Mouse (Mus musculus) embryonic facial prominence, embryonic 10.5 days (tissue): ENCODE measurements around the gene Lrrc4. TPM values are rescaled to one million over a fixed set of nuclear protein-coding genes. Genes with fewer than 3 reads are reported as not detected.

Experiments used
- DNase-seq: peaks from one replicate; pipeline ENCODE4 v3.0.0-alpha.2; 2017; ENCODE audit warnings: low spot score
- H3K27ac ChIP-seq: fragments of 300-500 bp; sonication (generic); replicated peaks from 2 replicates; pipeline ENCODE4 v1.5.1; 2016; ENCODE audit warnings: mild to moderate bottlenecking
- H3K27me3 ChIP-seq: fragments of 300-500 bp; sonication (generic); replicated peaks from 2 replicates; pipeline ENCODE4 v1.6.1; 2016; ENCODE audit warnings: low read depth, mild to moderate bottlenecking; ENCODE audit not compliant: poor library complexity, severe bottlenecking
- H3K36me3 ChIP-seq: fragments of 300-500 bp; sonication (generic); replicated peaks from 2 replicates; pipeline ENCODE4 v1.6.1; 2016; ENCODE audit warnings: mild to moderate bottlenecking, moderate library complexity
- H3K4me1 ChIP-seq: fragments of 300-500 bp; sonication (generic); 2 replicates; pipeline ENCODE4 v1.6.1; 2016
- H3K4me3 ChIP-seq: fragments of 300-500 bp; sonication (generic); 2 replicates; pipeline ENCODE4 v1.5.1; 2016; ENCODE audit warnings: mild to moderate bottlenecking, moderate library complexity
- H3K9me3 ChIP-seq: fragments of 300-500 bp; sonication (generic); 2 replicates; pipeline ENCODE4 v1.6.1; 2016; ENCODE audit warnings: mild to moderate bottlenecking
- WGBS: fragments of 180-500 bp; shearing (Covaris S2); methylation state at CpG from one replicate; pipeline ENCODE4 v1.1.7; 2016; 5-methylcytosine and 5-hydroxymethylcytosine counted together
- polyA plus RNA-seq: library from polyadenylated mRNA; unstranded; fragments of >200 nt; fragmentation: Nextera tagmentation; extraction: Ambion mirVana; gene quantifications from 2 replicates; pipeline ENCODE4 v1.2.1, GENCODE M21; 2016

The Lrrc4 gene
- polyA plus RNA-seq, 1 experiment from 2014 or later, result 0.79 TPM

DNA sequence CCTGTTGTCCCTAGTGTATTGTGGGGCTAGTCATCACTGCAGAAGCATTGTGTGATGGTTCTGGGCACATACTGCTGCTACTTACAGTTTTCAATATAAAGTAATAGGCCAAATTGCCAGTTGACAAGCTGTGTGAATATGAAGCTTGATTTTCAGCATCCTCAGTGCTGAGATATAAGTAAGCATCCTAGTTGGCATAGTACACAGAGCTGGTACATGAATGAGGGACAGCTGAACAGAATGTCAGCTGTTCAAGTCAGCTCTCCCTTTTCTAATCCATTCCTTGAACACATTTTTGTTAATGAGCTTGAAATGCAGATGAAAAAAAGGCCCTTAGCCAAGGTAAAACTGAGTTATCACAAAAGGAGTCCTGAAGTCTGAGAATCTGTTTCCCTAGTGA, 138.9 kb downstream of the Lrrc4 start:
- Histone ChIP-seq H3K36me3 (0 out of 2 replicates have a peak, but pooled peaks cover 4% of the 10 kb centered on the region), H3K9me3 (no peaks in the 10 kb centered on the region), H3K27ac (no peak overlapping the region), H3K27me3 (no peaks in the 10 kb centered on the region), H3K4me1 (no peaks in the 10 kb centered on the region), H3K4me3 (no peak overlapping the region)
- DNase-seq, result no peak

DNA sequence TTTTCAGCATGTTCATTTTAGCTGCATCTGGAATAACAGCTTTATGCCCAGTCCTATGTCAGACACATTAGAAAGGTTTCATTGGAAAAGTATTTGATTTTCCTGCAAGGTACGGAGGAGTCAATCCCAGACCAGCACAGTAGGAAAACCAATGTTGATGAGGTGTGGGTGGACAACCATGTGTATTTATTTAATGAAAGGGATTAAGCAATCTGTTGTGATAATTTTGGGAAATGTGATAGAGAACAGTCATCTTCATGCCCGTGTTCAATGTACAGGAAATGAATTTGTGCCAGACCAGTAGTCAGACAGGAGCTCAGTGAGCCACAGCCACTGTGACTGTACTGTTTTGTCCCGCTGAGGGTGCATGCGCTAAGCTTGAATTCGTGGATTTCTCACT, 143.8 kb downstream of the Lrrc4 start:
- Histone ChIP-seq H3K27ac (no peak overlapping the region), H3K36me3 (no peaks in the 10 kb centered on the region), H3K4me3 (no peak overlapping the region), H3K9me3 (no peaks in the 10 kb centered on the region), H3K4me1 (no peaks in the 10 kb centered on the region), H3K27me3 (no peaks in the 10 kb centered on the region)
- no peak for DNase-seq
- WGBS, result 90% methylated on average over 5 of the region's 5 CpGs

DNA sequence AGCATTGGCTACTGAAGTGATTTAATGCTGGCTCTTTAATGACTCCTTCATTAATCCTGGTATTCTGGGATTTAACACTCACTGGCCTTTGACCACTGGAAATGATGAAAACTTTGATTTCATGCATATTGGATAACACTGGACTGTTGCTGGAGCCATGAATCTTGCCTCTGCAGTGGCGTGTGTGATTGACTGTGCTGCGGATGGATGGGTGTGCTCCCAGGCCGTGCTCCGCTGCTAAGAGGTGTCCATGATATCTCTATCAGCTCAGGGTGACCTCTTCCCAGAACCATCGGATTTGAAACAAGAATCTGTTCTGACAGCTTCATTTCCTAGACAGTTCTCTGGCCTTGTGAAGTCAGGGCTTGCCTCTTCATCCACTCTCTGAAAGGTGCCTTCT, 145.8 kb downstream of the Lrrc4 start:
- H3K4me1 ChIP-seq, result no peaks in the 10 kb centered on the region
- 87% methylated on average over 5 of the region's 5 CpGs for WGBS
- no peaks in the 10 kb centered on the region for H3K9me3 ChIP-seq
- no peaks in the 10 kb centered on the region for H3K36me3 ChIP-seq
- no peak overlapping the region for H3K4me3 ChIP-seq
- no peak for DNase-seq
- H3K27me3 ChIP-seq, result no peaks in the 10 kb centered on the region
- H3K27ac ChIP-seq, result no peak overlapping the region

DNA sequence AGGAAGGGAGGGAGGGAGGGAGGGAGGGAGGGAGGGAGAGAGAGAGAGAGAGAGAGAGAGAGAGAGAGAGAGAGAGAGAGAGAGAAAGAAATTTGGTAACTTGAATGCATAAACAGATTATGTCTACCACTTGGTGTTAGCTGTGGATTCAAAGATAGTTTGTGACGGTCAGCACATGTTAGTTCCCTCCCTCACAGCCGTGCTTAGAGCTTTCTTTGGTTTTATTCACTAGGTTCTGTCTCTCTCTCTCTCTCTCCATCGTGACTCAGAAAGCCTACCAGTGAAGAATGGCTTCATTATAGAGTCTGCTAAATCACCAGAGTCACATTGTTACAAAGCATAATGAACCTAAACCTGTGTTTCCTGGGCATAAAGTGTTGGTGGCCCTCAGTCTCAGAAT, 146.5 kb downstream of the Lrrc4 start:
- 71% methylated on average over 3 of the region's 3 CpGs for WGBS
- Histone ChIP-seq H3K4me1 (no peaks in the 10 kb centered on the region), H3K27ac (no peak overlapping the region), H3K4me3 (no peak overlapping the region), H3K9me3 (no peaks in the 10 kb centered on the region), H3K36me3 (no peaks in the 10 kb centered on the region), H3K27me3 (no peaks in the 10 kb centered on the region)
- no peak for DNase-seq

DNA sequence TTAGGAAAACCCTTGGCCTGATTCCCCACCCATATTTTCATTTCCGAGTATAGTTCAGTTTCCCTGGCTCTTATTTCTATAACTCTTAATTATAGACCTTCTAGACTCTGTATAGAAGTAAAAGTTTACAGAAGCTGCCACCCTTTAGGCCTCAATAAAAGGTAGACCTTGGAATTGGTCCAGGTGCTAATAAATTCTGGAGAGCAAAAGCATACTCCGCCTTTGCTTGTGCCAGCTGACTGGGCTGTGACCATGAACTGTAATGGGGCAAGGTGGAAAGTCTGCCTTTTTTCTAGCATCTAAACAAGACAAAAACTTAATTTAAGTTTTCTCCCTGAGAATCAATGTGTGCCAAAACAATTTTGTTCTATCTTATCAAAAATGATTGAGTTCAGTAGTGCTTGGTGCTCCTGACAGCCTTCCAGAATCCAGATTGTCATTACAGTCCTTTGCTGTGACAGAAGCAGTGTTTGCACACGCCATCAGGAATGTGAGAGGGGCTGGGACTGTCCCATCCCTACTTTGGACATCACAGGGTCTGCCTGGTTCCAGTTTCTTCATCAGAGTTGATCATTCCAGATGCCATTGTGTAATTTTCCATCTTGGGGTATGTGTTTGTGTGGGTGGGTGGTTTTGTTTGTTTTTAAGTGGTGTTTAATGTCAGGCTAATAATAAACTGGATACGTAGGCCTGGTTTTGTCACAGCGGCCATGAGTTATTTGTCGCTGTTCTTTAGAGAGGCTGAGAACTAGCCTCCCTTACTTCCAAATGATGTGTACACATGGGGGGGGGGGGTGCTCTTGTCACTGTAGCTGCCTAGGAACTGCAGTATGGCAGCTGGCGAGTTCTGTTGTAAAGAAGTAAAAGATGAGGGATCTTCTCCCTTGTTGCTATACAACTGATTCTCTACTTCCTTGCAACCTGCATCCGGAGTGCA, 149.8 kb downstream of the Lrrc4 start:
- DNase-seq, result no peak
- 91% methylated on average over 8 of the region's 8 CpGs for WGBS
- no peaks in the 10 kb centered on the region for H3K9me3 ChIP-seq
- H3K36me3 ChIP-seq, result no peaks in the 10 kb centered on the region
- no peaks in the 10 kb centered on the region for H3K27me3 ChIP-seq
- H3K4me1 ChIP-seq, result no peaks in the 10 kb centered on the region
- no peak overlapping the region for H3K27ac ChIP-seq
- no peak overlapping the region for H3K4me3 ChIP-seq

DNA sequence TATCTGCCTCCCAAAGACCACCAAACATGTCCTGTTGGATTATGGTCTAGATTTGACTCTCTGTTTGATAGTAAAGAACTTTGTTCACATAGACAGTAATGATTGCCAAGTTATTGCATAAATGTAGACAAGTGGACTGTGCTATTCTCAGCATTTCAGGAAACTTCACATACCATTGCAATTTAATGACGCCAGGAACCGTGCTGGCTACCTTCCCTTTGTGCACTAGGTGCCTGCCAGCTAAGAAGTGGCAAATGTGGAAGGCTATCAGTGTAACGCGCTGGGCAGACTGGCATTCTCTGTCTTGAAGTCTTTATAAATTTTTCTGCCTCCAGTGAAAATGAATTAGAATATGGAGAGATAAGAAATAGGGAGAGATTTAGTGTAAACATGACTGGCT, 151.0 kb downstream of the Lrrc4 start:
- Histone ChIP-seq H3K27ac (no peak overlapping the region), H3K4me1 (no peaks in the 10 kb centered on the region), H3K9me3 (no peaks in the 10 kb centered on the region), H3K27me3 (no peaks in the 10 kb centered on the region), H3K36me3 (no peaks in the 10 kb centered on the region), H3K4me3 (no peak overlapping the region)
- DNase-seq, result no peak
- WGBS, result 88% methylated on average over 4 of the region's 4 CpGs

DNA sequence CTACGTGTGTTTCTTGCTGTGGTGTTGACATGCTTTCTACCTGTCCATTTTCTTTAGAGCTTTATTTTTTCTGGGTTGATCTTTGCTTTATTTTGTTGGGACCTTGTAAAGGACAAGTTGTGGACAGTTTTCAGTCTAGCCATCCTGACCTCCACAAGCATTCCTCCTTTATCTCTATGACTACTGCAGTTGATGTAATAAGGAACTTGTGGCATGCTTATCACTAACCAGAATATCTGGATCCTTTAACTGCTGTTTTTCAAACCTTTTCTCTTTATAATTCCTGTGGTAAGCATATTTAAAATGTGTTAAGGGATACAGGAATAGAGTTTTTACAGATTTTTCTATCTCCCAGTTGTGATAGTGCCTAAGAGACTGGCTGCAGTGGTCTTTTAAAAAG, 152.7 kb downstream of the Lrrc4 start:
- Histone ChIP-seq H3K36me3 (no peaks in the 10 kb centered on the region), H3K4me1 (no peaks in the 10 kb centered on the region), H3K27me3 (no peaks in the 10 kb centered on the region), H3K9me3 (no peaks in the 10 kb centered on the region), H3K27ac (no peak overlapping the region), H3K4me3 (no peak overlapping the region)
- 88% methylated on average over 1 of the region's 1 CpGs for WGBS
- DNase-seq, result no peak

DNA sequence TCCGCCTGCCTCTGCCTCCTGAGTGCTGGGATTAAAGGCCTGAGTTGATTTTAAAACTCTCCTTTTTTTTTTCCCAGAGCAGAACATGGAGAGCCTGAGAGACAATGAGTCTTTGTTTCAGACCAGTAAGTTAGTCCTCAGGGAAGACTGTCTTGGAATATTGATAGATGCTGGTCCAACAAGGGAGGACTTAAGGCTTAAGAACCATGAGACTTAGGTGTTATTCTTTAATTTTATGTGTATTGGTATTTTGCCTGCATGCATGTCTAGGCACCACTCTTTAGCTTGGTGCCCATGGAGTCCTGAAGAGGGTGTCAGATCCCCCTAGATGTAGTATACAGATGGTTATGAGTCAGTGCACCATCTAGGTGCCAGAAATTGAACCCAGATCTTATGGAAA, 156.9 kb downstream of the Lrrc4 start:
- 93% methylated on average over 1 of the region's 1 CpGs for WGBS
- 0 out of 2 replicates have a peak, but pooled peaks cover 2% of the 10 kb centered on the region for H3K36me3 ChIP-seq
- H3K4me3 ChIP-seq, result no peak overlapping the region
- H3K4me1 ChIP-seq, result no peaks in the 10 kb centered on the region
- H3K27ac ChIP-seq, result no peak overlapping the region
- no peak for DNase-seq
- no peaks in the 10 kb centered on the region for H3K27me3 ChIP-seq
- no peaks in the 10 kb centered on the region for H3K9me3 ChIP-seq

DNA sequence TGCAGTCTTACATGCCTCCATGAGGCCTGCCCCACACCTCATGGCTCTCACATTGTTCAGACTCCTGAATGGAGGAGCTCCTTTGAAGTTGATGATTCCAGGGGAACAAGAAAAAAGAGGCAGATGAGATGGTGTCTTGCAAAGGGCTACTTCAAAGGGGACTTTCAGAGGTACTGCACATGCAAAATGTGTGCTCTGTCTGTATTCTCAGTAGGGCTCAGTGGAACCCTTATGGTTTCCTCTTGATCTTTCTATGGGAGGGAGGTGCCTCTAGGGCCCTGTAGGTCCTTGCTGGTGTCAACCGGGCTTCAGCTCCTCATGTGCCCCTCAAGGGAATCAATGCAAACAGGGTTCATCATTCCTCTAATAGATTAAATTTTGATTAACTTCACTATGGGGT, 159.2 kb downstream of the Lrrc4 start:
- DNase-seq, result no peak
- 83% methylated on average over 1 of the region's 1 CpGs for WGBS
- Histone ChIP-seq H3K27ac (no peak overlapping the region), H3K36me3 (peaks cover 9% of the 10 kb centered on the region; the same call in 1 of the 2 replicates), H3K4me1 (no peaks in the 10 kb centered on the region), H3K27me3 (no peaks in the 10 kb centered on the region), H3K9me3 (no peaks in the 10 kb centered on the region), H3K4me3 (no peak overlapping the region)

DNA sequence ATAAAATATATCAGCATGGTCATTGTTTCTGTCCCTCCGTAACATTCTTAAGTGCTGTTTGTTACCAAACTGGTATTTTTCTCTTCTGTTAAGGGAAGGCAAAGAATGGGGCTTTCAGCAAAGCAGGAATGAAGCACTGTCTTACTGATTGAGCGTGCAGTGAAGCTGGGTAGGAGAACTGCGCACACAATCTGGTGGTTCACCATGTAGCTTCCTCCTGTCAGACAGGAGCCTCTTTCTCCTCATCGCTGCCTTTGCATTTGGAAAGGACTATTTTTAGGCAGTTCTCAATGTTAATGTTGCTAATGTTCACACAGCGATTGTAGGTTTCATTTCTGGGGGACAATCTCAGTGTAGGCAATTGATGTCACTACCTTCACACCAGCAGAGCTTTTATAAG, 162.3 kb downstream of the Lrrc4 start:
- Histone ChIP-seq H3K36me3 (peaks cover 9% of the 10 kb centered on the region; the same call in 1 of the 2 replicates), H3K27me3 (no peaks in the 10 kb centered on the region), H3K4me1 (no peaks in the 10 kb centered on the region), H3K4me3 (no peak overlapping the region), H3K9me3 (no peaks in the 10 kb centered on the region), H3K27ac (no peak overlapping the region)
- 93% methylated on average over 5 of the region's 5 CpGs for WGBS
- DNase-seq, result no peak

DNA sequence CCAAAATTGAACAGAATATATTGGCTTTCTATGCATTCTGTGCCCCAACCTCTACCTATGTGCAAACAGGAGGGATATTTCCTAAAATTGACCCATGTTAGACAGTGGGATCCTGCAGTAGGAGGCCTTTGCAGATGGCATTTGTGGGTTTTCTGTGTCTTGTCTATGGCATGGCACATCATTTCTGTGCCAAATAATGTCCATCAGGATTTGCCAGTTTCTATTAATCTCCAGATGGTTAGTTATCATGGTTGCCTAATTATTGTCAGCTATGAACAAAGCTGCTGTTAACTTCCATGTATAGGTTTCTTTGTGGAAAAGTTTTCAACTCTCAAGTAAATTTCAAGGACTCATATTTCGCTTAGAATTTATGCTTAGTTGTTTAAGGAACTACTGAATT, 164.0 kb downstream of the Lrrc4 start:
- Histone ChIP-seq H3K9me3 (no peaks in the 10 kb centered on the region), H3K27ac (no peak overlapping the region), H3K4me3 (no peak overlapping the region), H3K4me1 (no peaks in the 10 kb centered on the region), H3K36me3 (peaks cover 9% of the 10 kb centered on the region; the same call in 1 of the 2 replicates), H3K27me3 (no peaks in the 10 kb centered on the region)
- 91% methylated on average over 1 of the region's 1 CpGs for WGBS
- no peak for DNase-seq

DNA sequence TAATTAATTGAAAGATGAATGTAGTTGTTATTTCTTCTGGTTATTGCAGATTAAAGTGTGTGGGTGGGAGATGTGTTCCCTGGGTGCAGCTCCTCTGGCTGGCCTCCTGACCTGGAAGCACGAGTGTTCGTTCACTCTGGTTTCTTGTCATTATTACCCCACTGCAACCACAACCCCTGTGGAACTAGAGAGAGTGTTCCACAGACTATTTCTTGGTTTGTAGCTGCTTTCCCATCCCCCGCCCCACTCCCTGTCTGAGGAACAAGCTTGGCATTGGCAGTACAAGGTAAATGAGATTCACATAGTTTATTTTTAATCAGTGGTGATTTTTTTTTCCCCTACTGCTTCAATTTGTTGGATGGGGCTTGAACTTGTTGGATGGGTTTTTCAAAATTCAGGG, 166.8 kb downstream of the Lrrc4 start:
- Histone ChIP-seq H3K9me3 (no peaks in the 10 kb centered on the region), H3K27ac (no peak overlapping the region), H3K36me3 (peaks cover 7% of the 10 kb centered on the region; the same call in 1 of the 2 replicates), H3K27me3 (no peaks in the 10 kb centered on the region), H3K4me3 (no peak overlapping the region), H3K4me1 (no peaks in the 10 kb centered on the region)
- 88% methylated on average over 3 of the region's 3 CpGs for WGBS
- no peak for DNase-seq

DNA sequence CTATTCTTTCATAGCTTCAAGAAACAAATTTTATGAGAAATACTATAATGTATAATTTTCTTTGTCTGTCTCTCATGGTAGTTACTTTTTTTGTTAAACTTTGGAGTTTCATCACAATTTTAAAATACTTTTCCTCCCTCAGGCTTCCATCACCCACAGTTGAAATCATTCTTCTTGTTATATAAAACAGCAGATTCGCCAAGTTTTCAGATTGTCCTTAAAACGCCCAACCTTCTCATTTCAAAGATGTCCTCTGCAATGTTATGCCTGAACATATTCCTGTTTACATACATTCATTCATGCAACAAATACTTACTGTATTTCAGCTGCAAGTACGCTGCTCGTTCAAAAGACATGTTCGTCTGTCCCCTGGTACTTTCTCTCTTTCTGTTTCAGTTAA, 167.9 kb downstream of the Lrrc4 start:
- 94% methylated on average over 5 of the region's 5 CpGs for WGBS
- no peaks in the 10 kb centered on the region for H3K9me3 ChIP-seq
- H3K4me1 ChIP-seq, result peaks cover 7% of the 10 kb centered on the region; the same call in 1 of the 2 replicates
- no peaks in the 10 kb centered on the region for H3K27me3 ChIP-seq
- no peak overlapping the region for H3K4me3 ChIP-seq
- no peak for DNase-seq
- 0 out of 2 replicates have a peak, but pooled peaks cover 3% of the 10 kb centered on the region for H3K36me3 ChIP-seq
- H3K27ac ChIP-seq, result no peak overlapping the region
